Mouse (Mus musculus) ZHBTc4 (cell line): ENCODE results near the gene Enoph1.

Experiments
- DNase-seq: peaks from one replicate; pipeline ENCODE4 v3.0.0-alpha.2; 2011; ENCODE audit warnings: low read depth, low spot score

The Enoph1 gene

DNA sequence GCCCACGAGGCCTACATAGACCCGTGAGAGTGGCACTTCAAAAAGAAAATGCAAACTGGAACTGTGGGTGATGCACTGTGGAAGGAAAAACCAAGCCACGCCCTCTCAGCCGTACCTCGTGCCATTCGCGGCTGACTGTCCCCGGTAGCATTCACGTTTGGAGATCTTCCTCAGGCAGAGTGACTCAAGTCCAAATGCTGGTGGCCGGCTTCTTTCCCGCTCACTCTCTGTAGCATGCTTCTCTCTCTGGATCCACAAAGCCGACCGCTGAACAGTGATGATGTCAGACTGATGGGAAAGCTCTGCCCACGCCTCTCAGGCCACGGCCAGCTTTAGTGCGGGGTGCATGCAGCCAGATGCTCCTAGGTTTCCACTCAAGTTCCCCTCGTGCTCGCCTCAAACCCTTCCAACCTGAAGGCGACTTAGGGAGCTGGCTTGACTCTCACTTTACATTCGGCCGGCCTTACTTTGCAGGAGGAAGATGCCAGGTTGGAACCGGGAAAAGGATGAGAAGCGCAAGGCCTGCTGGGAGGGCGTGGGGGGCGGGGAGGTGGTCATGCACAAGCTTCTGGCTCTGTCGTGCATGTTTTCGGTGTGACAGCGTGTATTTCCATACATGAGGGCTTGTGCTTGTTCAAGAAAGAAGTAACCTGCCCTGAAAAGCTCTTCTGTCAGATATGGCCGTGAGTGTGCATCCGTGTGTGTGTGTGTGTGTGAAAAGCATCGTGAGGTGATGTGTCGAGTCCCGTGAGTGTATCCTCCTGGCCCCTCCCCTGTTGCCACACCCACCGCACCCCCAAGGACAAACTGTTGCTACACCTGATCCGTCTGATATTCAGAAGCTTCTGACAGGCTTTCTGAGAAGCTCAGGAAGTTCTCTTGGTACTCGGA is 39.5 kb downstream of the Enoph1 start:
- peak; percentile 56 for DNase-seq

GRCm38 (mm10) chr5:100079931-100080275 is 40.1 kb downstream of the Enoph1 start:
- DNase-seq, result no peak

- no peak for DNase-seq
Measured at GRCm38 (mm10) chr5:100082006-100082405, 42.2 kb downstream of the Enoph1 start.

DNA sequence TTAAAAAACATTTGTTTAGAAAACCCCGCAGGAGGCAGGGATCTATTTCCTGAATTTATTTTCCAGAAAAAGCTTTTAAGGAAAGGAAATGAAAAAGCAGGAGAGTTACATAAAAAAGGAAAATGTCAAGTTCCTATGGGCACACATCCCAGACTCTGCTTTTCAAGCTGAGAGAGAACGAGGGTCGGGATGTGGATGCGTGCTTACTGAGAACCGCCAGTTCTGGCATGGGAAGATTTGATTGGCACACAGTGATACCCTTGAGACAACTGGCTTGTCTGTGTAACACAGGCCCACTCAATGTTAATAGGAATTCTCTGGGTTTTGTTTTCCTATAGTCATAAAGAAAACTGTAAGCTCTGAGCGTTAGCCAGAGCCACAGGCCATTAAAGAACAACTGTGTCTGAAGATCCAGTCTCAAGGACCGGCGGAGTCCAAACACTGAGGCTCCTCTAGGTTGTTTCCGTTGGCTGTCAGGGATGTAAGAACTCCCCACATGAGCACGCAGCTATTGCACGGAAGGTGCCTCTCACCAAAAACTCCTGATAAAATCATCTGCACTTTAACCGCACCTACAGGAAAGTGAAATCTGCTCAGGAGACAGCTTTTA is 44.3 kb downstream of the Enoph1 start:
- no peak for DNase-seq

DNA sequence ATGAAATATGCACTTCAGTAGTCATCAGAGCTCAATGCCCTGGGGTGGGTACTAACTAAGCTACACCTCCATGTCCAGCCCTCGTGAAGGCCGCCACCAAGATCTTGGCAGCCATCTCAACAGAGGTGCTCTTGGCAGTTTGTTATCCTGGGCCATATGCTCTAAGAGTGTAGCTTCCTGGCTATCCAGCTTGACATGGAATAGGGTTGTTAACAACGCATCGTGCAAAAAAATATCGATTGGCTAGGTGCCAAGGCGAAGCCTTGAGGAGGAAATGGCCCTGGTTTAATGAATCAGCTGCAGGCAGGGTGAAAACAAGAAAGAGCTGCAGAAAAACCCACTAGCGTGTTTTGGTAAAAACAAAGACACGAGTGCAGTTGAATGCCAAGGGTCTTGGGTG is 45.3 kb downstream of the Enoph1 start:
- DNase-seq, result no peak

DNA sequence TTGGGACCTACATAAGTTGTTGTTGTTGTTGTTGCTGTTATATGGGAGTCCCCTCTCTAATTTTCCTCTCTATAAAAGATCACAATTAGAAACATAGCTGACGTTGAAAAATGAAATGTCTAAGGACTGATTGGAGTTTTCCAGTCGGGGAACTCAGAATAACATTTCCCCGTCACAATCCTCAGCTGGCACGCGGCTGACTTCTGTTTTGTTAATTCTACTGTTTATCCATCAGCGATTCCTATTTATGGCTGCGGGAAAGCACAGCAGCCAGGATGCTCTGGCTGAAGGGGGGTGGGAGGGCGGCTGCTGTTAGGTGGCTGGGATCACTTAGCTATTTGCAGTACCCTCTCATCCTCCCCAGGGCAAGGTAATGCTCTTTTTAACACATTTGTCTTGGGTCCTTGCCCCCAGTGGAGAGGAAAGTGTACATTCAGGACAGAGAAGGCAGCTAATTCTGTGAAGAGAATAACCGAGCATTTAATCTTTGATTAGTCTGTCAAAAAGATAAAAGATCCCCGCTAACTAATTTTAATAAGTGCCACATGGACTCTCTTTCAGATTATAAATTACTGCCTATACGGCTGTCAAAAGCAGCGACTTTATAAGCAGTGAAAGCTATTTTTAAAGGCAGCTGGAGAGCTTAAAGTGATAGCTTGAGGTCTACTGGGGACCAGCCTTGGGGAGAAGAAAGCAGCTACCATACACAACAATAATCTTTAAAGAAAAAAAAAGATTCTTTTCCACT is 50.9 kb downstream of the Enoph1 start:
- no peak for DNase-seq

DNA sequence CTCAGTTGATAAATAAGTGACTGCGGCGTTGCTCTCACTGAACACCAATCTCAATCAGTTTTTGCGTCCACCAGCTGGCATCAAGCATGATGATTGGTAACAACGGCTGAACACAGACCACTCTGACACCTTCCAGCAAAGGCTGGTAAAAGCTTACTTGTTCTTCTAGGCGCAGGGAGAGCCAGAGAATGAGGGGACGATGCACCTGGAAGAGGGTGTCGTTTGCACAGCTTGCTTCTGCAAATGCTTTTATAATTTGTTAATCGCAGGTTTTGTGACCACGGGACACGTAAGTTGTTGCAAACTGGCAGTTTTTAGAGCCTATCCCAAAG is 51.4 kb downstream of the Enoph1 start:
- DNase-seq, result no peak

GRCm38 (mm10) chr5:100091602-100092001 is 51.8 kb downstream of the Enoph1 start:
- DNase-seq, result peak; percentile 43

DNA sequence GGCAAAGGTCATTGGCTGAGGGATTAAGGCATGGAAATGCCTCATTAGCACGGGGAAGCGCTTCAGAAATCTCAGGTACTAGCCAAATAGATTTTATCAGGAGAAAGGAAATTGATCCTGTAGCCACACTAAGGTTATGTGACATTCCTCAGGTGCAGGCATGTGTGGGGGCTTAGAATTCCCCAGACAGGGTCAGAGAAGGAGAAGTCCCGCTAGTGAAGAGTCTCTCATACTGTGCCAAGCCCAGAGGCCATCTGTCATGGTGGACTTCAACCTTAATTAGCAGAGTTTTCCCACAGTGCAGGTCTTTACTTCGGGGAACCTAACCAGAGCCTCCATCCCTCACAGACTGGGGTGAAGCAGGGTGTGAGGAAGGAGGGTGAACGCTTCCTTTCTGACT is 57.2 kb downstream of the Enoph1 start:
- DNase-seq, result no peak

DNA sequence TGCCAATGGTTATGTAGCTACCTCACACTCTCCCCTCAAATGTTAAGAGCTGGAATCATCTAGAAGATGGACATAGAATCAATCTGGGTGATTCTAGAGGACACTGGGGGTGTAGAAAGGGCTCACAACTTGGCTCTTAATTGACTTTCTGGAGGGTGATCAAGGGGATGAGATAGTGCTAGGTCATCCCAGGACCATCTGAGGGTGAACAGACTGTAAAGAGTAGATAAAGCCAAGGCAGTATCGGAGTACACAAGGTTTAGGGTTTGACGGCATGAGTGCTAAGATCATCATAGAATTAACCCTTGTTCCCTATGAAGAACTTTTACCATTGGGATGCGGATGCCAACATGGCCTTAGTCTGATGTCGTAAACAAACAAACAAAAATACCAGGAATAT is 58.2 kb downstream of the Enoph1 start:
- no peak for DNase-seq

DNA sequence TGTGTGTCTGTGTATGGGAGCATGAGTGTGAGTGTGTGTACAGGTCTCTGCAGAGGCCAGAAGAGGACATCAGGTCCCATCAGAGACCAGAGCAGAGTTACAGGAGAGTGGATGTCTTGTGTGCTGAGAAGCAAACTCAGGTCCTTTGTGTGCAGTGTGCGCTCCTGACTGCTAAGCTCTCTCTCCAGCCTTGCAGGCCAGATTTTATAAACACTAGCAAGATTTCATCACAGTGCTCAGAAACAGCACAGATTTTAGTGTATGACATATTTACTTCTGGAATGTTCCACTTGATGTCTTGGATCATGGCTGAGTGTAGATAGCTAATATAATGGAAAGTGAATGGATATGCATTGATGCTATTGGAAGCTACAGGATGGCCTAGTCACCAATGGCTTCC is 62.6 kb downstream of the Enoph1 start:
- DNase-seq, result no peak

DNA sequence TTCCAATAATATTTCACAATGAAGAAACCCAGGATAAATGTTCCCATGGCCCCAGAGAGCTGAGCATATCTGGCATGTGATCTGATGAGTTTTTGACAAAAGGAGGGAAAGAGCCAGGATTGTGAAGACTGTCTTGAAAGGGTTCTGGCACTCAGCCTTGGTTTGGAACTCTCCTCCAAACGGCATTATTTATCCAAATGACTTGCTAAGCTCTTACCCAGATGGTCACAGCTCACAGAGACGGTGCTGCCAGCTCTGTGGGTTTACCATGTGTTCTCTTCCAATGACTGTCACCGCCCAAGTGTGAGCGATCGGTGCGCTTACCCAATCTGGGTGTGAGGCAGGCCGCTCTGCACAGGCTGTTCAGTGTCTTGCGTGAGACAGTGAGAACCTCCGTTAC is 69.1 kb downstream of the Enoph1 start:
- no peak for DNase-seq

DNA sequence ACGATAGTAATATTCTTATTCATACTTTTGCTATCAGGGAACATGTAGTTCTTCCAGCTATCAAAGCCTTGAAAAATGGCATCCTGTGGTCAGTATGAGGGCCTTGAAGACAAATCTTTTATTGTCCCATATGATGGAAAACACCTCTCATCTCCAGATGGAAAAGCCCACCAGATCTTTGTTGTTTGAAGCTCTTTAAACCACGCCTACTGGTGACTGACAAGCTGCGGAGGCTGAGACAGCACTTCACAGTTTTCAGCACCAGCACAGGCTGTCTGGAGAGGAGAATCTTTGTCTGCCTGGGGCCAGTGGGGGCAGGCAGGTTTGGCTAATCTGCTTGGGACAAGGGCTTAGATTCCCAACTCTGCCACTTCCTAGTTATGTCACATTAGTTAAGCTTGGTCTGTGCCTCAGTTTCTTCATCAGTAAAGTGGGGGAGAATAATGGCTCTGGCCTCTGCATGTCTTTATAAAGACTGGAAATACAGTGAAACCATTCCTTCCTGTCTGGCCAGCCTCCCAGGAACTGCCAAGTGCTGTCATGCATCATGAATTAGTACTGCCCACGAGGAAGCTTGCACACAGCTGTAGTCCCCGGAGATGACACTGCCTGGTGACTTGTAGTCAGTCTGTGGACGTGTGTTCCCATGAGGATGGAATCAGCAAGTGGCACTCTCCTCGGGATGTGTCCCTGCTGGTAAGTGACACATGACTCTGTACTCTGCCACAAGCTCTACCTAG is 69.9 kb downstream of the Enoph1 start:
- no peak for DNase-seq

GRCm38 (mm10) chr5:100110581-100110980 is 70.8 kb downstream of the Enoph1 start:
- DNase-seq, result no peak

DNA sequence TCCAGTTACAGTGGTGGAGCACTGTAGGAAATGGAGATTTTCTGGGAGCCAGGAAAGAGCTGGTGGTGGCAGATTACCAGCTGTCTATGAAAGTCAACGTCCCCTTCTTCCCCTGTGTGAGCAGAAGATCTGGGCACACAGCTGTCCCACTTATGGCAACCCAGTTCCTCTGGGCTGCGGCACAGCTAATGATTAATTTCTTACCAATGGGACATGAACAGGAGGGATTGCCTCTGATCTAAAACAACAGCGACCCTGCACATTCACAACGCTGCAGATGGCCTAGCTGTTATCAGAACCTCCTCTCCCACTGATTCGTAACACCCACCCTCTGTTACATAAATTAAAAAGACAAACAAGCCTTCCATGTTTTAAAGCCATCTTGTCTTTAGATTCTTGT is 73.6 kb downstream of the Enoph1 start:
- DNase-seq, result no peak
